Mouse (Mus musculus) mammary gland, adult 2 months (tissue): ENCODE results near the gene Vmn2r120. TPM values are rescaled to one million over a fixed set of nuclear protein-coding genes. Genes with fewer than 3 reads are reported as not detected.

Experiments
- polyA plus RNA-seq: library from polyadenylated mRNA; depleted of rRNA; stranded (reverse); fragments of >200 nt; gene quantifications from 2 replicates; pipeline ENCODE4 v1.2.3, GENCODE M21; 2012; ENCODE audit warnings: low replicate concordance; rRNA removed

Gene Vmn2r120
- not detected in 2 replicates for polyA plus RNA-seq

GRCm38 (mm10) chr17:57545405-57545804 lies at the start of gene Vmn2r120:
Gene Vmn2r120 (minus strand): TSS chr17:57545505.

Other genes starting within 250 kb of the Vmn2r120 start
- gene Adgre1, start 186.8 kb downstream of the Vmn2r120 start, polyA plus RNA-seq: 16.3 and 46.2 TPM in 2 replicates
- gene Gm21834, start 196.7 kb upstream of the Vmn2r120 start, polyA plus RNA-seq: not detected in 2 replicates
- gene Cntnap5c, start 224.1 kb upstream of the Vmn2r120 start, polyA plus RNA-seq: not detected in 2 replicates